Mouse (Mus musculus): ENCODE measurements around the gene Gm49510.

GRCm38 (mm10) chr15:78897488-78897887 lies 2.0 kb upstream of the Gm49510 start:
- TF ChIP-seq POLR2A (IDR thresholded peaks at IDR 0.05; ENCODE audit: control insufficient read depth, low read depth, low read length) (no peak), CTCF (IDR thresholded peaks at IDR 0.05; ENCODE audit: control insufficient read depth, insufficient read depth, insufficient replicate concordance, low read depth, low read length) (no peak)

Measured in testis, adult 2 months (tissue).